Mouse (Mus musculus) telencephalon, adult 2 months (tissue): ENCODE measurements at regions not wholly inside any gene's neighbourhood (a gene's known extent, or its start where the extent isn't known, plus 50 kb on each side); places are given as distances from the start of the nearest gene placed in this dataset.

Experiments
- DNase-seq: peaks from one replicate; pipeline ENCODE4 v3.0.0-alpha.2; 2011; ENCODE audit warnings: low read depth, low spot score

DNA sequence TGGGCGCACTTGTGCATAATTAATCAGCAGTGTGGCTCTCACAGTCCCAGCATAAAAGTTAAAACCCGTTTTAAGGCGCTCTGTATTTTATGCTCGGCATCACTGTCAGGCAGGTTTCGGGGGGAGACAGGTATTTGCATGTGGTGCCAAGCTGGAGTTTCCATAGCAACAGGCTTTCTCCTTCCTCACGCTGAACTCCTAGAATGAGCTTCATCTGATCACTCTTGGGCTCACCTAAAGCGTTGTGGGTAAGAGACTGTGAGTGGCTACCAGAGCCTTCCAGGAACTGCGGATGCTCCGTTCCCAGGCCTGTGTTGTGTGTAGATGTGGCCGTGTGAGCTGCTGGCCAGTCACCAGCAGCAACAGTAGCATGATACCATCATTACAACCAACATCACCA, 161.5 kb downstream of the Ajap1 start:
- no peak for DNase-seq

DNA sequence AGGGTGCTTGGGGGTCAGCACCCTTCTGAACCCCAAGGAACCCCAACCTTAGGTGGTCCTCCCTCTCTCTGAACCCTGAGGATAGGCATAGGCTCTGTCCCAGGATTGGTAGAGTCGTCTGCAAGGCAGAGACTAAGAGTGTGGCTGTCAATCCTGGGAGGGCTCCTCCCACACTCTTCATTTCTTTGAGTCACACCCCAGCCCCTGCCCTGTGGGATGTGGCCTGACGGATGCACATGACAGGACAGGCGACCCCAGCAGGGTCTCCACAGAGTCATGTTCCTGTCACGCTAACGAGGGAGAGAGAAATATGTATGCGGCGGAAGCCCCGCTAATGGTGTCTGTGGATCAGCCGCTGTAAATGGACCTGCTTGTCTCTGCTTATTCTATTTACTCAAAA, 162.0 kb downstream of the Ajap1 start:
- DNase-seq: no peak

DNA sequence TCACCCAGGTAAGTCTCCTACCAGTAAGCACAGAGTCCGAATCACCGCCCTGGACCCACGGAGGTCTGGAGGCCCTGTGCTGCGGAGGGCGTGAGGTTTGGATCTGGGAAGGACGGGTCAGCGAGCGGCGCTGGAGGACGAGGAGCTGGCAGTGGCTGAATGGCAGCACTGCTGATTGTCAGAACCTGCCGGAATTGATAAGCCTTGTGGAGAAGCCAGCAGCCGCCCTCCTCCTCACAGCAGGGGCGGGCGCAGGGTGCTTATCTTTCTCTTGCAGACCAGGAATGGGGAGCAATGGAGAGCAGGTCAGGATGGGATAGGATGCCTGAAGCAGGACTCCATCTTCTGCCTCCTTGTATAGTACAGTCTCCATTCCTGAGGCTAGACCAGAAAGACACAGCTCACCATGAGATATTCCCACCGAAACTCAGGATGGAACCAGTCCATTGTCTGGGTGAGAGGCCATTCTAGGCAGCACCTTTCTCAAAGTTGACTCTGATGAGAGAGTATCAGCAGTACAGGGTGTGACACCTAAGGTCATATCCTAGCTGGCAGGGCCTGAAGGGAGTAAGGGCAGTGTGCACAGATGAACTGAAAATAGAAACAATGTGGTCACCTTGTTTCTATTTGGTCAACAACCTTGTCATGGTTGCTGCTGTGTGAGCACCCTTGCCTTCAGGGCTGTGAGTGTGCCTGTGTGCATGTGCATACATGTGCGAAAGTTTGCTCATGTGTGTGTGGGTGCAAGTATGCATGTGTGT, 165.5 kb downstream of the Ajap1 start:
- DNase-seq: no peak

DNA sequence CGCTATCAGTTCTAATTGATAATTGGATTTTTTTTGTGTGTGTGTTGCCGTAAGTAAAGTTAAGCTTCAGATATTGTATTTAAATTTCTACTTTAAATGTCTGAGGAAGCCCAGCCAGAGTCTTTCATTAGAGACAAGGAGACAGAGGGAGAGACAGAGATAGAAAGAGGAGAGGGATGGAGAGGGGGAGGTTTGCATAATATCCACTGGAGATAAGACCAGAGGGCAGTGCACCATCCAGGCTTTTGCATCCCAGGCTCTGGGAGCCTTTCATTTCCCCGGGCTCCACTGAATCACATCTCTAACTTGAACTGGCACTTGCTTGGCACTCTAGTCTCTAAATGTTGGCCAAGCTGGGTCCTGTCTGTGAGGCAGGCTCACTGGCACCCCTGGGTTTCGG, 166.1 kb downstream of the Ajap1 start:
- DNase-seq: no peak

DNA sequence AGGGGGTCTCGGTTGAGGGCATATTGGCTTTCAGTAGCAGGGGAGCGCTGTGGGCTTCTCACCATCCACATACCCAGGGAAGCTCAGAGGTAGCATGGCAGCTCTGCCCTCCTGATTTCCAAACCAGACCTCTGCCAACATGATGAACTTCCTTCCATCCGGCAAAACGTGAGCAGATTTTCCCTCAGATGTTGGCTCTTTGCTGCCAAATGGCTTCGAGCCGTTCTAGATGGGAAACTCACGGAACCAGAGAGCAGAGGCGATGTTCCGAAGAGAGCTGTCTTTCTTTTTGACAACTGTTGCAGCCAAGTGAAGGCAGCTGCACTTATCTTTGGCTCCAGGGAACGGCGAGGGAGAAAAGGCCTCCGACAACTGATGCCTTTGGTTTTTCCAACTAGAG, 168.7 kb downstream of the Ajap1 start:
- no peak for DNase-seq

DNA sequence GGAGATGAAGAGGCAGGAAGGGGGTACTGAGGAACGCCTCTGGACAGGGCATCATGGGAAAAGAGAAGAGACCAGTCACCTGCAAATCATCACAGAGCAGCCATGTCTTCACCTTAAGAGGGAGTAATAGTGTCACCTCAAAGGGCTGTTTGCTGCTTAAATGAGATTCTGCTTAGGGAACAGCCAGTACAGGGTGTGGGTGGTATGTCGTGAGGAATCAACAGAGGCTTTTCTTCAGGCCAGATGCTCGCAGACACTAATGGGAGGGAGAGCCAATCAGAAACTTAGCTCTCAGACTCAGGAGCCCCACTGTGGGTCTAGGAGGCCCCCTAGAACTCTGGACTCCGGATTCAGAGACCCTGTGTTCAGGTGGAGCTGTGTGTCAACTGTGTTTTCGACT, 171.0 kb downstream of the Ajap1 start:
- DNase-seq: peak; percentile 55

DNA sequence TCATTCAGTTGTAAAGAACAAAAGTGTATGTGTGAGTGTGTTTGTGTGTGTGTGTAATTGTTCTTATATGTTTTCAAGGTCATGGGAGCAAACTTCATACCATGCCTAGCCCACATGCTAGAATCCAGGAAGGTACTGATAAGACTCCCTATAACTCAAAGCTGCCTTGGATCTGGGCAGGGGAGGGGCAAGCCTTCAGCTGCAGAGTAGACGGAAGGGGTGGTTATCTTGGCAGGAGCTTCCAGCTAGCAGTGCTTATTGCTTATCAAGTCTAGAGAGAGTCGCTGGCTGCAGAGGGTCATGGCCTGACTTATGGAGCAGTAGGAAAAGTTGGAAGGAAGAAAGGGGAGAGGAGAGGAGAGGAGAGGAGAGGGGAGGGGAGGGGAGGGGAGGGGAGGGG, 172.0 kb downstream of the Ajap1 start:
- no peak for DNase-seq

DNA sequence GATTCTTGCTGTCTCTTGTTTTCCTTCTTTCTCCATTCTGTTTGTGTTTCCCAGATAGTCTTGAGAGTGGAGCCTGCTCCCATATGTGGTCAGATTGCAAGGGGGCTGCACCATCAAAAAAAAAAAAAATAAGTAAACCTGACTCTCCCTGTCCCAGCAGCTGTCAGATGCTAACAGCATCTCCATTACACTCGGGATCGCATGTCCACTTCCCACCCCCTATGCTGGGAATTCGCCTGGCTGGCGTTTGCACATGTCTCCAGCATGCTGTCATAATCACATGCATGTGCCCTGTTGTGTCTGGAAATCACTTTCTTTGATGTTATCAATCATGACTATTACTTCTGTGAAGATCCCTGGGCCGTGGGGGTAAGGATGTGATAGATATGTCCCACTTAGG, 179.1 kb downstream of the Ajap1 start:
- no peak for DNase-seq

DNA sequence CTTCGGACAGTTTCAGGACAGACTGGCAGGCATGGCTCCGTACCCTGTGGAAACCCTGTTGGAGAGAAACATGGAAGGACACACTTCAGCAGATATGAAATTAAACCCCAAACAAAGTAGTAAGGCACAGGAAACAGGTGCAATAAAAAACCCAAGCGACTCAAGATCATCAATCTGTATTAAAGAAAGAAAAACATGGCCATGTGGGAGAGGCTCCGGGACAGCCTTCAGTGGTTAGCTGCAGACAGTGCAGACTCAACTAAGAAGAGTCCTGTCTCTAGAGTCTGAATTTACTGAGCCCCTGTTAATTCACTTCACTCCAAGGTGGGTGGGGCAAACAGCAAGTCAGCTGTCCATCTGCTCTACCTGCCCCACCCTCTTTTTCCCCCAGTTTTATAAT, 179.8 kb downstream of the Ajap1 start:
- no peak for DNase-seq

DNA sequence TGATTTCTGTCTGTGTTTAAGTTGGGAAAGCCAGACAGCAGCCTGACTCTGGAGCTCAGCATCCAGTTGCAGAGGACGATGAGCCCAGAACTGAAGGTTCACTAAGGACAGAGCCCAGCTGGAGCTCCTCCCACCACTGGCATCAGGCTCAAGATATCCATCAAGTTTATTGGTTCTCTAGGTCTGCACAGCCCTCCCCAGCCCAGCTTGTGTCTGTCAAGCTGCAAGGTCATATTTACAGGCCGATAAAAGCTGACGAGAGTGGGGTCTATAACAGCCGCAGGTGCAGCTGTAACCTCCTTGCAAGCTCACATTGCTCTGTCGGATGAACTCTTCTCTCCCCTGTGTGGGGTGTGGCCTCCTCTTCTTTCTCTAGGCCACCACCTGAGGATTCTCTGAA, 184.3 kb downstream of the Ajap1 start:
- DNase-seq: no peak

DNA sequence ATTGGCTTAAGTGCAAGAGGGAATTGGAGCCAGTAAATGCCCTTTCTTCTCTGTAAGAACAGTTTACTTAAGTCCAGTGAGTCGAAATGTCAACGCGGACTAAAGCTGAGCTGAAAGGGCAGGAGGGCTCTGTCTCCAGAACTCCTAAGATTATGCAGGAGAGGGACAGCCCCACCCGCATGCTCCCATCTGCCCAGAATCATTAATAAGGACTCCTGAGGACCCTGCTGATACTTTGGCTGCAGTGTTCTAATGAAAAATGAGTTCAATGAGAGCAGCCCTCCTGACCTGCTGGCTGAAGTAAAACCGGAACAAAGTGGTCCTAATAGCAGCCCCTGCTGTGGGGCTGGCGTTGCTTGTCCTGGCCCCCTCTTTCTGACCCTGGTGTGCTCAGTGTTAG, 187.8 kb downstream of the Ajap1 start:
- DNase-seq: no peak

DNA sequence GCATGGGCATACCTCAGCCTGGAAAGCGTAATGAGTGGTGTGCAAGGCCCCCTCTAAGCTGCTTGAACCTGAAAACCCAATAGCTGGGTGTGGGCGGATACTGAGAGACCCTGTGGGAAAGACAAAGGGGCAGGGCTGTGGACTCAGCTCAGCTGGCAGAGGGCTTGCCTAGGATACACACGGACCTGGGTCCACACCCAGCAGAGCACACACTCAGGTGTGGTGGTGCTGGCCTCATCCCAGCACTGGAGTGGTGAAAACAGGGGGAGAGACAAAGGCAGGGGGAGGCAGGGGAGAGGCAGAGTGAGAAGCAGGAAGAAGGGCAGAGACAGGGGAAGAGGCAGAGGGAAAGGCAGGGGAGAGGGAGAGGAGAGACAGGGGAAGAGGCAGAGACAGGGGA, 189.5 kb downstream of the Ajap1 start:
- DNase-seq: no peak

DNA sequence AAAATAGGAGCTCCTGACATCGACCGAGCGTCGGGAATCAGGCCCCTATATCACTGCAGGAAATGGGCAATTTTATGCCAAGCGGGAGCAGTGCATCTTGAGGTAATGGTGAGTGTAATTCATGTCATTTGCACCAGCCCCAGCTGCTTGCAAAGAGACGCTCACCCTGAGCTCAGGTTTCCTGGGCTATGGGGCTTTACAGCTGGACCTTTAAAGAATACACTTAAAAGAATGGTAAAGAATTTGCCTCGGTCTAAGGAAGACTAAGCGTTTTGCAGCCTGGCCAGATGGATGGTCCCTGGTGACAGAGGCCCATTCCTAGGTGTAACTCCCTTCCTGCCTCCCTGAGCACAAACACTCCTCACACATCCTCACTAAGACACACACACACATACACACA, 194.2 kb downstream of the Ajap1 start:
- no peak for DNase-seq

DNA sequence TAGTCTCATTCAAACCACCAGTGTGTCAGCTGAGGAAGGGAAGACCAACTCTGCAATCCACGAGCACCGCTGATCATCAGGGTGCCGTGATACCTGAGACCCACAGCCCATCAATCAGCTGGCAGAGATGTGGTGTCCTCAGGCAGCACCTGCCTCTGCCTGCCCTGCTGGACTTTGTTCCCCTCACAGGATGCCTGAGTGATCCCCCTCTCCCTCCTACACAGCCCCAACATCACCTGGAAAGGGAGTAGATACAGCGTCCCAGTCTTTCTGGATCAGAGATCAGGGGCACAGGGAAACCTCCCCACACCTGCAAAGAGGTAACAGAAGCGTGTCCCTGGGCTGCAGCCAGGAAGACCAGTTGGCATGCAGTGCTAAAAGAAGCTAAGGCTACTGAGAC, 198.4 kb downstream of the Ajap1 start:
- DNase-seq: no peak

DNA sequence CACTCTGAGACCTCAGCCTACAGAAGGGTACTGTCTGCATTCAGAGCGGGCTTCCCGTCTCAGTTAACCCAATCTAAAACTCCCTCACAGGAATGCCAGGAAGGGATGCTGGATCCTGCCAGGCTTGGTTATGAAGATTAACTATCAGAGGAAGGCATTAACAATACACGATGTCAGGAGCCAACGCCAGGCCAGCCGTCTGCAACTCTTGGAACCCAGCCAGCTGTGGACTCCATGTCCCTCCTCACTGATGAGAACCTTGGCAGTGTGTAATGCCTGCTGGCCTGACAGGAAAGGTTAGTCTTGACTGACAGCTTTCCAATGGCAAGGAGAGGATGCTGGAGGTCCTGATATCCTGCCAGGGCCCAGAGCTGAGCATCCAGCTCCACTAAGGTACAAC, 206.0 kb downstream of the Ajap1 start:
- no peak for DNase-seq

DNA sequence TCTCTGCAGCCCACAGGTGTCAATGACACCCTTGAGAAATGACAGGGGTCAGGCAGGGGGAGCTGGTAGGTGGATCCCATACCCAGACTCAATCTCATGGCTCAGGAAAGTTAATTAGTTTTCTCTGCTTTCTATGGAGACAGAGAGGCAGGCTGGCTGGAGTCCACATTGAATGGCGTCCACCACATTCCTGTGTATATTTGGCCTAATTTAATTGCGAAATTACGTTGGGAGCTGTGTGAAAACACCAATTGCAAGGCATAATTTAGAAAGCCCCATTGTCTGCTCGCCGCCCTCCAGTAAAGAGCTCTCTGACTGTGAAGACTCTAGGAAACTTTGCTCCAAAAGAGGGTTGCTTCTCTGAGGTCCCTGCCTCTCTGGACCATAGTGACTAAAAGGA, 211.2 kb downstream of the Ajap1 start:
- no peak for DNase-seq

DNA sequence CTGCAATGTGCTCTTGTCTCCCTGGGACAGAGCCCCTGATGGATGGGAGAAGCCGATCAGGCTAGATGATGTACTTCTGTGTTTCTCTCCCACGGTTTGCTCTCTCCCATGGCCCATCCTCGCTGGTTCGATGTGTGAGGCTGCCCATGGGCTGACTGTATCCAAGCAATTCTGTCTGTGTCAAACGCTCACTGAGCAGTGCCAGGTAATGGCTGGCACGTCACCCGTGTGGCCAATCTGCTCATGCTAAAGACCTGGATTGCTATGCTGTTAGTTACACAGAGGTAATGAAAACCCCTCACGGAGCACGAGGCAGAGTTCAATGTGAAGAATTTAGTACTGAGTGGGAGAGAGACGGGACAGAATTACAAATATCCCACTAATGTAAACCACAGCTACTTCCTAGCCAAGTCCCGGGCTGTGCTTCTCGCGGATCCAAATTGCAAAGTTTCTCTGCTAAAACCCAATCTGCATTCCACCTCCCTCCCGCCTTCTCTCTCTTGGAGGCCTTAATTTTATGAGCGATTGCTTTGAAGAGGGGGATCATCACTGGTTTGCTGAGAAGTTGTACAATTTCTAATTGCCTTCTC, 219.3 kb downstream of the Ajap1 start:
- no peak for DNase-seq

DNA sequence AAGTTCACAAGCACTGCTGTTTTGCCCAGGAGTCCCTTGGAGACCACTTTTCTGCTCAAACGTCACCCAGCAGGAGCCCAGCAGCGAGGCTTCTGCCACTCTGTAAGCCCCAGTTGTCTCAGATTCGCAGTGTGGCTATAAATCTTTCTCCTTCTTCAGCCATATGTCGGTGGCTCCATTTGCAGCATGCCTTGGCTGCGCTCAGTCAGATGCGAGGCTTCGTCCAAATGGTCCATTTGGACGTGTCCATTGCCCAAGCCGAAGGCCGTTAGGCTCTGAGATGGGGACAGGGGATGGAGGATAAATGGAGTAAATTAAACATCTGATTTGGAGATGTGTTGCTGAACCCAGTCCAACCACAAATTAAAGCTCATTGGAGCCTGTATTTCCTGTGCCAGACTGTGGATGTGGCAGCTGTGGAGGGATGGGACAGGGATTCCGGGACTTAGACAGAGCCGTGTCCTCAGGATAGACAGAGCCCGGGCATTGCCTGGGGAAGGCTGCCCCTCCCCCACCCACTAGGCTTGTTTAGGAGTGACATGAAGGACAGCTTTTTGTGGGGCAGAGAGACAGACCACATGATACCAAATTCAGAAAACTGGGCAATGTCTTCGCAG, 221.6 kb downstream of the Ajap1 start:
- DNase-seq: no peak

DNA sequence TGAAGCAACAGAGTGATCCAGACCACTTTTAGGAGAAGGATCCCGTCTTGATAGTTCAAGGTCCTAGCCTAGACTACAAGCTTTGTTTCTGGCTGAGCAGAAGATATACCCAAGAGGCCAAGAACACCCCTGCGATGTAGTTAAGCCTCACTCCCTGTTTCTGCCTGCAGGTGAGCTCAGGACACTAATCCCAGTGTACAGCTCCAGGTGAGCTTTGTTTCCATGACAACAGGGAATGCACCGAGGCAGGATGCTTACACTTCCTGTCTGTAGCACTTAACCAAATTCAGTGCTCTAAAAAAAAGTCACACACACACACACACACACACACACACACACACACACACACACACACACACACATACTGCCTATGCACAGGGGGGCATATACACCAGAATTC, 230.7 kb downstream of the Ajap1 start:
- DNase-seq: no peak

DNA sequence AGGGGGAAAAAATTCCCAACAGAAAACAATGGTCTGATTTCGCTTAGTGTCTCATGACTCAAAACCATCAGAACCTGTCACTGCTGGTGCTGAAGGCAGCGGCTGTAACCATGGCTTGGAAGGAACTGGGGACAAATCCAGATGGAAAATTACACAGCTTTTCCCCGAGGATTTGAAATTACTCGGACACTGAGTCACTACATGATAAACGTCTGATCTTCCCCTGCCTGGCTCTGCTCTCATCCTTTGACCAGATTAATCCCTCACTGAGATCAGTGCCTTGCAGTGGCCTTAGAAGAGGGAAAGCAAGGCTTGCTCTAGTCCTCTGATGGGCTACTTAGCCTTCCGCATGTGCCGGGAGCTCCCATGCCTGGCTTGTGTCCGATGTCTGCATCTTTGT, 231.3 kb downstream of the Ajap1 start:
- DNase-seq: no peak

DNA sequence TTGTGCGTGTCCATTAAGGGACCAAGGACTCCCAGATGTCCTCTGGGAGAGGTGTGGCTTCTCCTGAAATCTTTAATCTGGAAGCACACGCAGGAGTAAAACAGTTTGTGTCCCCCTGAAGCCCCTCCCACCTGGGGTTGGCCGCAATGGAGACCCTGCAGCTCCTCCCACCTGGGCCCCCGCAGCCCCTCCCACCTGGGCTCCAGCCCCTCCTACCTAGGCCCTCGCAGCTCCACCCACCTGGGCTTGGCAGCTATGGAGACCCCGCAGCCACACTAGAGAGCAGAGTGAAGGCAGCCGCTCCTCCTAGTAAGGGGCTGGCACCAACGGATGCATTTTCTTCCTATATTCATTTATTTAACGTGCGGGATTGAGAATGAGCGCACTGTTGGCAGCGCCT, 245.9 kb downstream of the Ajap1 start:
- no peak for DNase-seq

DNA sequence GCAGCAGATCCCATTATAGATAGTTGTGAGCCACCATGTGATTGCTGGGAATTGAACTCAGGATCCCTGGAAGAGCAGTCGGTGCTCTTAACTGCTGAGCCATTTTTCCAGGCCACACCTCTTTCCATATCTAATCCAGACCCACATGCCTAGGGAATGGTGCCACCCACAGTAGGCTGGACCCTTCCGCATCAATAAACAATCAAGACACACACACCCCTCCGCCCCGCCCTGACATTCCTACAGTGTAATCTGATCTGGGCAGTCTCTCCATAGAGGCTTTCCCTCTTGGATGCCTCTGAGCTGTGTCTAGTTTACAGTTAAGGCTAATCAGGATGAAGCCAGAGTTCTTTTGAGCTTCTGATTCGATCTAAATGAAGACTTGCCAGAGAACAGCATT, 248.8 kb downstream of the Ajap1 start:
- no peak for DNase-seq

DNA sequence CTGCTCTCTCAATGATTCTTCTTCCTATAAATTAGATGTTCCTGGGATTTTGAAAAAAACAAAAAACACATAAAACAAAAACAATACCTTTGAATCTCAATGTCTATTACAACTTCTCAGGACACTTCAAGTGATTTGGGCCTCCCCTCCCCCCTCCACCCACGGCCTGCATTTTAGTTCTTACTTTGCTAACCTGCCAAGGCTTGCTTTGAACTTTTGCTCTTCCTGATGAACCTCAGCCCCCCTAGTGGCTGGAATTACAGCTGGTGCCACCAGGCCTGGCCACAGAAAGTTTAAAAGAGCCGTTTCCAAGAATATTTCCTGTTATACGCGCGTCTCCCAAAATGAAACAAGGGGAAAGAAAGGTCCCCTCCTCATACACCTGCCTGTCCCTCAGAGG, 253.4 kb downstream of the Ajap1 start:
- no peak for DNase-seq
